Mouse (Mus musculus) liver, embryonic 12.5 days (tissue): ENCODE data around the gene Ubald2. TPM values are rescaled to one million over a fixed set of nuclear protein-coding genes. Genes with fewer than 3 reads are reported as not detected.
"Not testable (repeated sequence)": the region's sequence is repeated elsewhere in the genome, so short reads cannot be mapped to it uniquely, and the experiment has no call there.

Experiments
- ATAC-seq: fragments of 200-750 bp; cut with Nextera tagmentation; 2 replicates; pipeline ENCODE4 v1.8.0; 2017; ENCODE audit warnings: moderate number of reproducible peaks, mild to moderate bottlenecking, moderate library complexity
- H3K27ac ChIP-seq: fragments of 300-500 bp; sonication (generic); 2 replicates; pipeline ENCODE4 v1.5.1; 2016; ENCODE audit warnings: mild to moderate bottlenecking
- H3K27me3 ChIP-seq: fragments of 300-500 bp; sonication (generic); replicated peaks from 2 replicates; pipeline ENCODE4 v1.6.1; 2016; ENCODE audit warnings: mild to moderate bottlenecking, moderate library complexity
- H3K36me3 ChIP-seq: fragments of 300-500 bp; sonication (generic); 2 replicates; pipeline ENCODE4 v1.6.1; 2016; ENCODE audit warnings: mild to moderate bottlenecking, moderate library complexity
- H3K4me1 ChIP-seq: fragments of 300-500 bp; sonication (generic); 2 replicates; pipeline ENCODE4 v1.6.1; 2016
- H3K4me2 ChIP-seq: fragments of 300-500 bp; sonication (generic); 2 replicates; pipeline ENCODE4 v1.6.1; 2016; ENCODE audit warnings: mild to moderate bottlenecking, moderate library complexity
- H3K4me3 ChIP-seq: fragments of 300-500 bp; sonication (generic); 2 replicates; pipeline ENCODE4 v1.5.1; 2016; ENCODE audit warnings: mild to moderate bottlenecking, moderate library complexity
- H3K9ac ChIP-seq: fragments of 300-500 bp; sonication (generic); 2 replicates; pipeline ENCODE4 v1.6.1; 2016; ENCODE audit warnings: mild to moderate bottlenecking, moderate library complexity
- H3K9me3 ChIP-seq: fragments of 300-500 bp; sonication (generic); replicated peaks from 2 replicates; pipeline ENCODE4 v1.6.1; 2016; ENCODE audit warnings: mild to moderate bottlenecking, moderate library complexity
- WGBS: fragments of 180-500 bp; shearing (Covaris S2); methylation state at CpG from one replicate; pipeline ENCODE4 v1.1.7; 2016; ENCODE audit not compliant: insufficient replicate concordance; 5-methylcytosine and 5-hydroxymethylcytosine counted together
- polyA plus RNA-seq: library from polyadenylated mRNA; unstranded; fragments of >200 nt; fragmentation: Nextera tagmentation; extraction: Ambion mirVana; gene quantifications from 2 replicates; pipeline ENCODE4 v1.2.1, GENCODE M21; 2016

Ubald2 gene
- polyA plus RNA-seq, 1 experiment from 2014 or later, result 32.3 TPM

DNA sequence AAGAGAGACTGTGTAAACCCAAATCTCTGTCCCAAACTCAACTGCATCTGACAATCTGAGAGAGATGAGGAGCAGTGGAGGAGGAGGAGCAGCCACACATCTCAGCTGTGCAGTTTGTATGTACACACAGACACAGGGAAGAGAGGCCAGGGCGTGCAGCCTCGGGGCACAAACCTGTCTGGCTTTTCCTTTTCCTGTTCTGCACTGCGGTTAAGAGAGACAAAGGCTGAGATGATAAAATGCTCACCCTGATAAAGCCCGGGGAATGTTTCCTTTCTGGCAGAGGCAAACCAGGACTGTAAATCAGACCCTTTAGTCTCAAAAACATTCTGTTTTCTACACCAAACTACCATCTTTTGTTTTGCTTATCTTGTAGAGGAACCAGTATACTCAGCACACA lies 33.3 kb upstream of the Ubald2 start:
- WGBS, result 5% methylated on average over 4 of the region's 4 CpGs
- no peaks in the 10 kb centered on the region for H3K27me3 ChIP-seq
- H3K9ac ChIP-seq, result no peak overlapping the region
- peaks cover 9% of the 10 kb centered on the region for H3K36me3 ChIP-seq
- ATAC-seq, result no peak
- H3K27ac ChIP-seq, result no peak overlapping the region
- no peaks in the 10 kb centered on the region for H3K9me3 ChIP-seq
- no peak overlapping the region for H3K4me3 ChIP-seq
- H3K4me1 ChIP-seq, result peaks cover 14% of the 10 kb centered on the region
- H3K4me2 ChIP-seq, result no peak overlapping the region

DNA sequence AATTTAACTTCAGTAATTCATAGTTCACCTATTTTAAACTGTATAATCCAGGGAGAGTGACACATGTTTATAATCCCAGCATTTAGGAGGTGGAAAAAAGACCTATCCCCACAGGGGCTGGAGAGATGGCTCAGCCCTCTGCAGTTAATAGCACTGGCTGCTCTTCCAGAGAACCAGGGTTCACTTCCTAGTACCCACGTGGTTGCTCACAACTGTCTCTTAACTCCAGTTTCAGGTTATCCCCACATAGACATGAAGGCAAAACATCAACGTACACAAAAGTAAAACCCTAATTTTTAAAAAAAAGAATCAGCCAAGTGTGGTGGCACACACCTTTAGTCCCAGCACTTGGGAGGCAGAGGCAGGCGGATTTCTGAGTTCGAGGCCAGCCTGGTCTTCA lies 28.3 kb upstream of the Ubald2 start:
- H3K36me3 ChIP-seq, result no peaks in the 10 kb centered on the region
- no peak overlapping the region for H3K9ac ChIP-seq
- H3K9me3 ChIP-seq, result no peaks in the 10 kb centered on the region
- H3K4me1 ChIP-seq, result peaks cover 14% of the 10 kb centered on the region
- WGBS, result 72% methylated on average over 4 of the region's 4 CpGs
- H3K4me3 ChIP-seq, result no peak overlapping the region
- no peak for ATAC-seq
- no peak overlapping the region for H3K4me2 ChIP-seq
- no peak overlapping the region for H3K27ac ChIP-seq
- H3K27me3 ChIP-seq, result no peaks in the 10 kb centered on the region

DNA sequence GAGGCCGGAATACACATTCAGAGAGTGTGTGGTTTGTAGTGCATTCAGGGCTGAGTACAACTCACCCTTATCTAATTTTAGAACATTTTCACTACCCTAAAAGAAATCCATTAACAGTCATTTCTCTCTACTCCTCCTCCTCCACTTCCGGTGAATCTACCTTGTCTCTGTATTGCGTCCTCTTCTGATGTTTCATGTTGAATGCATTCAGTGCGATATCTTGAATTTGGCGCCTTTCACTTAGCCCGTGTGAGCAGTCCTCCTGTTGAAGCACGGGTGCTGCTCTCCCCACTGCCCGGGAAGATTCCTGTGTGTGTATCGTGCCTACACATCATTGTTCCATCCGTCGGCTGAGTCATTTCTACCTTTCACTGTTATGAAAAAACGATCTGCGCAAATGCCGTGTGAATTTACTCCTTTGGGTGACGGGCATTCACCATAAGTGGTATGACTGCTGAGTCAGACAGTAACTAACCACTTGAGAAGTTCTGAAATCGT lies 27.6 kb upstream of the Ubald2 start:
- Histone ChIP-seq H3K27me3 (peaks cover 6% of the 10 kb centered on the region), H3K4me1 (0 out of 2 replicates have a peak, but pooled peaks cover 8% of the 10 kb centered on the region), H3K9ac (no peak overlapping the region), H3K27ac (no peak overlapping the region), H3K36me3 (no peaks in the 10 kb centered on the region), H3K4me3 (no peak overlapping the region), H3K4me2 (no peak overlapping the region), H3K9me3 (no peaks in the 10 kb centered on the region)
- ATAC-seq, result no peak
- 77% methylated on average over 16 of the region's 16 CpGs for WGBS

DNA sequence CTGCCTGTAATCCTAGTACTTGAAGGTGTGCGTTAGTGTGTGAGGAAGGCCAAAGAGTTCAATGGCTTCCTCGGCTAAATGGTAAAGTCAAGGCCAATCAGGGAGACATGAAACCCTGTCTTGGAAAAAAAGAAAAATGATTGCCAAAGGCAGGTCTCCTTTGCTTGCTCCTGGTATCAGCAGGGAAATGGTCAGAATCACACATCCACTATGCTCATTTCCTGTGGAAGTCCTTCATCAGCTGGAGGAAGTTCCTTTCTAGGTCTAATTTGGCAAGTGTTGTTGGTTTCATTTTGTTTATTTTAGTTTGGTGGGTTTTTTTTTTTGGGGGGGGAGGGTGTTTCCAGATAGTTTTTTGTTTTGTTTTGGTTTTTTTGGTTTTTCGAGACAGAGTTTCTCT lies 24.9 kb upstream of the Ubald2 start:
- Histone ChIP-seq H3K9me3 (no peaks in the 10 kb centered on the region), H3K27me3 (peaks cover 32% of the 10 kb centered on the region), H3K9ac (no peak overlapping the region), H3K4me2 (no peak overlapping the region), H3K4me3 (no peak overlapping the region), H3K36me3 (no peaks in the 10 kb centered on the region), H3K4me1 (peaks cover 32% of the 10 kb centered on the region), H3K27ac (no peak overlapping the region)
- no peak for ATAC-seq
- WGBS, result 74% methylated on average over 3 of the region's 3 CpGs

DNA sequence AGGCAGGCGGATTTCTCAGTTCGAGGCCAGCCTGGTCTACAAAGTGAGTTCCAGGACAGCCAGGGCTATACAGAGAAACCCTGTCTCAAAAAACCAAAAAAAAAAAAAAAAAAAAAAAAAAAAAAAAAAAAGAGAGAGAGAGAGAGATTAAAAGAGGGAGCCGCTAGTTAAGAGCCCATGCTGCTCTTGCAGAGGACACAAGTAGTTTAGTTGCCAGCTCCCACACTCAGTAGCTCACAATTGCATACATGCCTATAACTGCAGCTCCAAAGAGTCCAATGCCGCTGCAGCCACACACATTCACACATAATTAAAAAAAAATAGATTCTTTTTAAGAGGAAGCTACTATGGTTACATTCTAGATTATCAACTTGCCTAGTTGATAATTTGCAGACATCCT lies 23.5 kb upstream of the Ubald2 start:
- H3K9ac ChIP-seq, H3K27ac ChIP-seq, H3K4me2 ChIP-seq, H3K4me3 ChIP-seq, ATAC-seq, H3K9me3 ChIP-seq, H3K36me3 ChIP-seq: not testable (repeated sequence)
- Histone ChIP-seq H3K4me1 (peaks cover 32% of the 10 kb centered on the region), H3K27me3 (peaks cover 45% of the 10 kb centered on the region)
- WGBS, result 82% methylated on average over 4 of the region's 4 CpGs

DNA sequence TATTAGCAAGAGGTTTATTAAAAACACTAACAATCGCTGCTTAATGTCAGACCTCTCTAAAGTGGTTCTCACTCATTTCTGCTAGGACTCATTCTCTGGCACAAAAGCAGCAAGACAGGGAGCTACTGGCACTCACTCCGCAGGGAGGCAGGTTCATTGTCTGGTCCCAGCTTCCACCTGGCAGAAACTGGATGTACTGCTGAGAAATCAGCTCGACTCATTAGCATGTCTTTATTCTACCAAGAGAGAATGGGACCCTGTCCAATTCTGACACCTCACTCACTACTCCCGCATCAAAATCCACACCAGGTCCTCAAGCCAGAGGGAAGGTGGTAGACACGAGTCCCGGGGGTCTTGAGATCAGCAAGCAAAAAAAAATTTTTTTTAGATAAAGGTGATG lies 22.3 kb upstream of the Ubald2 start:
- 43% methylated on average over 6 of the region's 6 CpGs for WGBS
- no peak overlapping the region for H3K9ac ChIP-seq
- ATAC-seq, result no peak
- H3K27me3 ChIP-seq, result peaks cover 45% of the 10 kb centered on the region
- H3K4me3 ChIP-seq, result peak overlapping the region; percentile 70
- H3K4me1 ChIP-seq, result peaks cover 26% of the 10 kb centered on the region
- H3K36me3 ChIP-seq, result no peaks in the 10 kb centered on the region
- H3K4me2 ChIP-seq, result peak overlapping the region; percentile 98
- no peak overlapping the region for H3K27ac ChIP-seq
- H3K9me3 ChIP-seq, result no peaks in the 10 kb centered on the region

DNA sequence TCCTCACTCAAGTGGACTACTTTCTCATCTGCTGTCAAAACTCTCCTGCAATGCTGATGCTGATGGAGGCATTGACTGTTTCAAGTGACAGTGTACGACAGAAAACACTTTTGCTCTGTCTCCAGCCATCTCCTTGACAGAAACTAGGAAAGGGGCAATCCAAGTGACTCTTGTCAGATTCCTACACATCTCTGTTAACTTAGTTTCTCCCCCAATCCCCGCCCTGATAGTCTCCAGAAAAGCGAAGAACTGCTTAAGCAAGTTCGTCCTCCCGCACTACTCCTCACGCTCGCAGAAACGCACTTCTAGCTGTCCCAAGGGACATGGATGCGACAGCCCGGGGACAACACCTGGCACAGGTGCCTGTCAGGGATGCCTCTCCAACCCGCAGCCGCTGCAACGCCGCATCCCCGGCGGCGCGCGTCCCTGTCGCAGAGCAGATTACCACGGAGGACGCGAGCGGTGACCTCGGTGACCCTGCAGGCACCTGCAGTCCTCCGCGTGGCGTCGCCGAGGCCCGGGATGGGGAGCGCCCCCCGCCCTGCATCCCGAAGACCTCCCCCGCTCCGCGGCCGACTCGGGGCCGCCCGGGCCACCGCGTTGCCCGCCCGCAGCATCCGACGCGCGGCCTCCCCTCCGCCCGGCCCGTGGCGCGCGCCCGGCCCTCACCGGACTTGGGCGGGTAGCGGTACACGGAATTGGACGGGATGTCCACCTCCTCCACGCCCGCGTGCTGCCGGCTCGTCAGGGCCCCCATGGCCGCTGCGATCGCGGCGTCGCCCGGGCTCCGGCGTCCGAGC lies 21.7 kb upstream of the Ubald2 start:
- Histone ChIP-seq H3K27ac (peak overlapping the region; percentile 45; the same call in 1 of the 2 replicates), H3K27me3 (peaks cover 45% of the 10 kb centered on the region), H3K4me1 (peaks cover 25% of the 10 kb centered on the region), H3K4me3 (peak overlapping the region; percentile 70), H3K9ac (peak overlapping the region; percentile 74), H3K4me2 (peak overlapping the region; percentile 98), H3K36me3 (no peaks in the 10 kb centered on the region), H3K9me3 (no peaks in the 10 kb centered on the region)
- 2% methylated on average over 67 of the region's 76 CpGs for WGBS
- ATAC-seq, result peak; percentile 43

DNA sequence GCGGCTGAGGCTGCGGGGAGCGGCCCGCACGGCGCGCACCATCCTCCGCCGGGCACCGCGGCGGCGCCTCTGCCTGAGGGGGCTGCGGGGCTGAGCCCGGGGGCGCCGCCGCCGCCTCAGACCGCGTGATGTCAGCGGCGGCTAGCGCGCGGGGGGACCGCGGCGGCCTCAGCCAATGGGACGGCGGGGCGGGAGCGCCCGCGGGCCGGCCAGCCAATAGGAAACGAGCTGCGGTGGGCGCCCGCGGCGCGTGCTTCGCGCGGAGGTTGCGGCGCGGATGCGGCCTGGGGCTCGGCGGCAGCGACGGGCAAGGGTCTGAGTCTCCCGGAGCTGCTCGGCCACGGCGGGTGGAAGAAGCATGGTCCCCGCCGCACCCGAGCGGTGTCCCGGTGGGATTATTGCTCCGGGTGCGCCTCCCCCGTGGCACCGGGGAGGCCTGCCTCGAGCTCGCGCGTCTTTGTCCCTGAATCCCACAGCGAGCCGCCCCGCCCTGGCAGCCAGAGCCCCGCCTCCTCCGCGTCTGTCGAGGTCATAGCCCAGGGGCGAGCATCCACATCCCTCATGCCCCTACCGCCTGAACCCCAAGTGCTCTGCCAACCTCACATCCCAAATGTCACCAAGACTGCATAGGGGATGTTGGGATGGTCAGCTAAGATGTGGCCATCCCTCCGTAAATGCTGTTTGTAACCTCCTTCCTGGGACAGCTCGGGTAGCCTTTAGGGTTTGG lies 20.8 kb upstream of the Ubald2 start, which contains the start of gene Rnf157:
Gene Rnf157, minus strand, starts transcription at position 129 of the 727 bp plus-strand sequence.
- H3K36me3 ChIP-seq, result no peaks in the 10 kb centered on the region
- H3K27ac ChIP-seq, result peak within 1 kb of the TSS; percentile 45; the same call in 1 of the 2 replicates
- peak within 1 kb of the TSS; percentile 98 for H3K4me2 ChIP-seq
- peak within 1 kb of the TSS; percentile 70 for H3K4me3 ChIP-seq
- WGBS, result 3% methylated on average over 79 of the region's 82 CpGs
- peaks cover 45% of the 10 kb centered on the region for H3K27me3 ChIP-seq
- peak; percentile 85 for ATAC-seq
- H3K9ac ChIP-seq, result peak within 1 kb of the TSS; percentile 74
- peaks cover 27% of the 10 kb centered on the region for H3K4me1 ChIP-seq
- H3K9me3 ChIP-seq, result no peaks in the 10 kb centered on the region

DNA sequence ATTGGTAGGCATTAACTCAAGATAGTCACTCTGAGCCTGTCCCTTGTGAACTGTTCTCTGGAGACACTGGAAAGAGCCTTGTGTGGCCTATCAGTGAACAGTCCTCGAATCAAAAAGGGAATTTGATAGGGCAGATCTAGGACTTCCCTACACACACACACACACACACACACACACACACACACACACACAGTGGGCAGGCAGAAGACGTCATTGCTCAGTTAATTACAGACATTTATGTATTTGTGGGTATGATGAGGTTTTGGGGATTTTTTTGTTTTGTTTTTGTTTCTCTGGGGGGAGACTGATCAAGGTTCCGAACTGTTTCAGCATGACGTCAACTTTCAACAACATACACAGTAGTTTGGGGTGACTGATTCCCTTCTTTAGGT lies 20.3 kb upstream of the Ubald2 start:
- Histone ChIP-seq H3K27ac (no peak overlapping the region), H3K9me3 (no peaks in the 10 kb centered on the region), H3K27me3 (peaks cover 45% of the 10 kb centered on the region), H3K36me3 (no peaks in the 10 kb centered on the region), H3K4me1 (peaks cover 32% of the 10 kb centered on the region), H3K4me2 (peak overlapping the region; percentile 98), H3K9ac (peak overlapping the region; percentile 74; the same call in 1 of the 2 replicates), H3K4me3 (0 out of 2 replicates have a peak overlapping the region, but pooled peaks have one; percentile 70)
- 0 out of 2 replicates have a peak, but pooled peaks have one; percentile 10 for ATAC-seq
- 58% methylated on average over 4 of the region's 4 CpGs for whole genome bisulfite sequencing

DNA sequence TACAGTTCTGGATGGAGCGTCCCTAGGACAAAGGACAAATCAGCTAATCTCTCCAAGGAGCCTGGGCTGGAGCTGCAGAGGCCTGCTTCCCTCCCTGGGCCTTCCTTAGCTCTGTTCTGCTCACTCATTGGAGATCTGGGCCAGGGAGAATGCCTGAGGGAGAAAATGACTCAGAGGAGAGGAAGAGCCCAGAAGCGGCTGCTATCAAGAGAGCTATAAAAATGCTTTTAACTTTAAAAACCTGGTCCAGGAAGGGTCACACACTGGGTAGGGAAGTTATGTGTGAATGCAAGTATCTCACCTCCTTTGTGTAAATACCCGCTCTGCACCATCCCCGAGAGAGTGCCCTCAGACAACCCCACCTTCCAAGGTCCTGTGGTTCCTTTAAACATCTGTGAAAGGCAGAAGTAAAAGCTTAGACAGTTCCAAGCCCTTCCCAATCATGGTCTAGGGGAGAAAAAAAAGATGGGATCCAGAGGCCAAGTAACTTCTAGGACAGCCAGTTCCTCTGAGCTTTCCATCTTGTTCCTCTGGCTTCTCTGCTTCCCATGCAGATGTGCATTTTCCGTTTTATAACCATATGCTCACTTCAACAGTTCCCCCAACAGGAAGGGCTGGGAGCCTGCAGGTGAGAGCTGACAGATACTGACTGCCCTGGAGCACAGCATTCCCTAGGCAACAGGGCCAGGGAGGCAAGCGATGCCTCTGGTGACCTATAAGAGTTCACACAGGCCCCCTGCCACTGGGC lies 17.5 kb upstream of the Ubald2 start:
- H3K36me3 ChIP-seq, result no peaks in the 10 kb centered on the region
- H3K27me3 ChIP-seq, result peaks cover 39% of the 10 kb centered on the region
- ATAC-seq, result no peak
- H3K4me3 ChIP-seq, result no peak overlapping the region
- no peak overlapping the region for H3K4me2 ChIP-seq
- WGBS, result 71% methylated on average over 6 of the region's 6 CpGs
- no peak overlapping the region for H3K27ac ChIP-seq
- H3K9ac ChIP-seq, result no peak overlapping the region
- no peaks in the 10 kb centered on the region for H3K9me3 ChIP-seq
- H3K4me1 ChIP-seq, result peaks cover 38% of the 10 kb centered on the region

DNA sequence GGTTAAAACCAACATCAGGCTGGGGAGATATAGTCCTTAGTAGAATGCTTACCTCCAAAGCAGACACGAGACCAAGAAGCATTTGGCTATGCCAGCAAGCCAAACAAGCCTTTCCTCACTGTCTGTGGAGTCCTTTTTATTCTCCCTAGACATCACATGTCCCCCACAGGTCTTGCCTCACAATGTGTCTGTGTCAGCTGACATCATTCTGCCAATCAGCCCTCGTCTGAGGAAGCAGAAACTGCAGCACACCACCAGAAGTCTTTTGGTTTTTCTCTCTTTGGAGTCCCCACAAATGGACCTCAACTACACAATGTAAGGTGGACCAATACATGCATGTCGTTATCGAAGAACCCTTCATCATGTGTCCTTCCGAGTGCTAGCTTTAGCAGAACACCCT lies 16.8 kb upstream of the Ubald2 start:
- 76% methylated on average over 5 of the region's 5 CpGs for WGBS
- Histone ChIP-seq H3K27me3 (peaks cover 32% of the 10 kb centered on the region), H3K9ac (no peak overlapping the region), H3K4me1 (peaks cover 31% of the 10 kb centered on the region), H3K4me3 (no peak overlapping the region), H3K27ac (no peak overlapping the region), H3K36me3 (no peaks in the 10 kb centered on the region), H3K9me3 (no peaks in the 10 kb centered on the region), H3K4me2 (no peak overlapping the region)
- no peak for ATAC-seq
